Mouse (Mus musculus): ENCODE measurements around the gene Sptssb. TPM values are rescaled to one million over a fixed set of nuclear protein-coding genes. Genes with fewer than 3 reads are reported as not detected.

Sptssb gene
- not detected for total RNA-seq (2023)

GRCm38 (mm10) chr3:69859858-69860588 is at the start of gene Sptssb:
Gene Sptssb (minus strand): TSS chr3:69859940.

Other genes starting within 250 kb of the Sptssb start
- 100 to 1,000 TPM in 1 of 2 experiments, 10 to 100 TPM in 1; 98.6 to 111 TPM for gene Nmd3, start 138.0 kb downstream of the Sptssb start, total RNA-seq (2023)
- not detected for gene Otol1, start 147.7 kb upstream of the Sptssb start, total RNA-seq (2023)